Mouse (Mus musculus) CH12.LX (cell line): ENCODE measurements at regions not wholly inside any gene's neighbourhood (a gene's known extent, or its start where the extent isn't known, plus 50 kb on each side); places are given as distances from the start of the nearest gene placed in this dataset.

Experiments
- DNase-seq: peaks from one replicate; pipeline ENCODE4 v3.0.0-alpha.2; 2013; ENCODE audit errors: extremely low read depth
- H3K27ac ChIP-seq: 2 replicates; pipeline ENCODE4 v1.5.1; 2012; ENCODE audit warnings: low read depth, mild to moderate bottlenecking, control low read depth, moderate library complexity; ENCODE audit not compliant: insufficient read depth
- H3K27me3 ChIP-seq: replicated peaks from 2 replicates; pipeline ENCODE3; 2012; ENCODE audit warnings: inconsistent platforms
- H3K36me3 ChIP-seq, 2 experiments: replicated peaks in 1 of 2; 2 replicates each; pipeline versions ENCODE3 to v1.6.1; 2012; ENCODE audit warnings: inconsistent platforms in 1 of 2, low read length in 1 of 2, mild to moderate bottlenecking in 1 of 2, mixed read lengths in 1 of 2, moderate library complexity in 1 of 2; ENCODE audit not compliant: control insufficient read depth in 1 of 2, insufficient read depth in 1 of 2
- H3K4me1 ChIP-seq, 2 experiments: 2 replicates each; pipeline ENCODE4 v1.6.1; 2012; ENCODE audit warnings: inconsistent platforms in 1 of 2, moderate library complexity in 1 of 2; ENCODE audit not compliant: insufficient read depth in 2 of 2, control insufficient read depth in 1 of 2
- H3K4me2 ChIP-seq: 2 replicates; pipeline ENCODE4 v1.6.1; 2012; ENCODE audit warnings: low read depth, mild to moderate bottlenecking, control low read depth; ENCODE audit not compliant: poor library complexity, insufficient read depth, severe bottlenecking
- H3K4me3 ChIP-seq, 3 experiments: fragments of 150-350 bp in 1 of 3; sonication (generic) in 1 of 3; replicated peaks in 1 of 3; 2 replicates each; pipeline versions ENCODE3 to v1.5.1; 2011 to 2012; ENCODE audit warnings: low read depth in 2 of 3, low read length in 2 of 3, mild to moderate bottlenecking in 2 of 3, moderate library complexity in 2 of 3, control low read depth in 1 of 3, improper control_type of control experiment in 1 of 3, inconsistent platforms in 1 of 3, mixed read lengths in 1 of 3; ENCODE audit not compliant: poor library complexity in 1 of 3
- H3K79me2 ChIP-seq: replicated peaks from 2 replicates; pipeline ENCODE4 v1.6.1; 2012; ENCODE audit warnings: mild to moderate bottlenecking, moderate library complexity; ENCODE audit not compliant: control insufficient read depth, poor library complexity, insufficient read depth, severe bottlenecking; ENCODE audit errors: extremely low read depth
- H3K9ac ChIP-seq: 2 replicates; pipeline ENCODE4 v1.6.1; 2012; ENCODE audit warnings: low read depth, mild to moderate bottlenecking, control low read depth, moderate library complexity; ENCODE audit not compliant: insufficient read depth
- H3K9me3 ChIP-seq: replicated peaks from 2 replicates; pipeline ENCODE3; 2012; ENCODE audit warnings: low read length, inconsistent platforms, mixed read lengths
- BHLHE40 ChIP-seq: IDR thresholded peaks from 2 replicates; pipeline ENCODE4 v1.6.1; 2011; ENCODE audit warnings: mild to moderate bottlenecking, low read depth, low read length, improper control_type of control experiment
- CHD1 ChIP-seq: IDR thresholded peaks from 2 replicates; pipeline ENCODE4 v1.6.1; 2012; ENCODE audit warnings: low read depth, low read length, improper control_type of control experiment, inconsistent platforms
- CTCF ChIP-seq, 2 experiments: IDR thresholded peaks in 1 of 2; conservative IDR thresholded peaks in 1 of 2; 2 replicates each; pipeline ENCODE4 v1.5.1; 2011 to 2012; ENCODE audit warnings: low read depth in 2 of 2, low read length in 2 of 2, improper control_type of control experiment in 1 of 2, inconsistent platforms in 1 of 2, mild to moderate bottlenecking in 1 of 2, moderate library complexity in 1 of 2
- GABPA ChIP-seq: IDR thresholded peaks from 2 replicates; pipeline ENCODE4 v1.6.1; 2012; ENCODE audit warnings: low read depth, low read length, improper control_type of control experiment, inconsistent platforms; ENCODE audit not compliant: insufficient replicate concordance
- HCFC1 ChIP-seq: IDR thresholded peaks from 2 replicates; pipeline ENCODE4 v1.6.1; 2012; ENCODE audit warnings: low read depth, mild to moderate bottlenecking, inconsistent platforms, low read length, improper control_type of control experiment
- KAT2A ChIP-seq: IDR thresholded peaks from 2 replicates; pipeline ENCODE4 v1.6.1; 2012; ENCODE audit warnings: low read length, improper control_type of control experiment, inconsistent platforms; ENCODE audit not compliant: insufficient replicate concordance
- MEF2A ChIP-seq: IDR thresholded peaks from 2 replicates; pipeline ENCODE4 v1.6.1; 2014; ENCODE audit warnings: low read depth, mild to moderate bottlenecking, inconsistent platforms, low read length, improper control_type of control experiment, borderline replicate concordance
- MXI1 ChIP-seq: IDR thresholded peaks from 2 replicates; pipeline ENCODE4 v1.6.1; 2011; ENCODE audit warnings: mild to moderate bottlenecking, low read depth, low read length, improper control_type of control experiment
- NELFE ChIP-seq: IDR thresholded peaks from 2 replicates; pipeline ENCODE4 v1.6.1; 2011; ENCODE audit warnings: low read depth, low read length, improper control_type of control experiment
- NRF1 ChIP-seq: IDR thresholded peaks from 2 replicates; pipeline ENCODE4 v1.6.1; 2014; ENCODE audit warnings: low read depth, mild to moderate bottlenecking, inconsistent platforms, low read length, improper control_type of control experiment, moderate library complexity
- PAX5 ChIP-seq: IDR thresholded peaks from 2 replicates; pipeline ENCODE4 v1.6.1; 2012; ENCODE audit warnings: low read length, inconsistent platforms, mixed read lengths
- POLR2AphosphoS2 ChIP-seq: IDR thresholded peaks from 2 replicates; pipeline ENCODE4 v1.6.1; 2011; ENCODE audit warnings: low read depth, low read length, improper control_type of control experiment
- RCOR1 ChIP-seq: conservative IDR thresholded peaks from 2 replicates; pipeline ENCODE4 v1.6.1; 2012; ENCODE audit warnings: low read depth, mild to moderate bottlenecking, inconsistent platforms, low read length, improper control_type of control experiment
- UBTF ChIP-seq: IDR thresholded peaks from 2 replicates; pipeline ENCODE4 v1.6.1; 2012; ENCODE audit warnings: low read depth, mild to moderate bottlenecking, inconsistent platforms, low read length, improper control_type of control experiment, moderate library complexity
- USF2 ChIP-seq: conservative IDR thresholded peaks from 2 replicates; pipeline ENCODE4 v1.6.1; 2011; ENCODE audit warnings: low read depth, low read length, improper control_type of control experiment
- ZC3H11A ChIP-seq: IDR thresholded peaks from 2 replicates; pipeline ENCODE4 v1.6.1; 2012; ENCODE audit warnings: low read depth, mild to moderate bottlenecking, inconsistent platforms, low read length, improper control_type of control experiment
- ZMIZ1 ChIP-seq: IDR thresholded peaks from 2 replicates; pipeline ENCODE4 v1.6.1; 2012; ENCODE audit warnings: low read depth, mild to moderate bottlenecking, inconsistent platforms, low read length, improper control_type of control experiment
- dilution Hi-C: fragments of 300-500 bp; cut with MboI; formaldehyde crosslinking; loops from 2 replicates; pipeline ENCODE4 v1.14.3; 2020; ENCODE audit warnings: low sequenced_read_pairs; ENCODE audit not compliant: extremely low pct_unique_long_range_greater_than_20kb, extremely low pct_ligation_motif_present
- in situ Hi-C: fragments of 300-500 bp; cut with MboI; formaldehyde crosslinking; loops from 3 replicates; pipeline ENCODE4 v1.14.3; 2019; ENCODE audit warnings: low sequenced_read_pairs, low pct_ligation_motif_present, low pct_unique_long_range_greater_than_20kb, mixed read lengths

DNA sequence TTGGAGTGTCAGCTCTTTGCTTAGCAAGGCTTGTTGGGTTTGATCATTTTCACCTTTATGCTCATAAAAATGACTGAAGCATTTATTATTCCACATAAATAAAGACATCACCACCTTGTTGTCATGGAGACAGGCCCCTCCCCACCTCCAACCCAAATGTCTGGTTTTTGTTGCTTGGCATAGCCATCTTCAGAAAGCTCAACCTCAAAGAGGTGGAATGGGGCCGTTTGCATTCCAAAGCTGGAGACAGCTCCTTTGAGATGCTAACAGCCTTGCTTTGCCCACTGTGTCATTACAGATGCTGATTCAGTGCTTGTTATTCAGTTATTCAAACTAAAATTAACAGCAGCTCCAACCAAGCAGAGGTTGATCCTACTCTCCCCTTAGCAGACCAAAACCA lies 51.9 kb upstream of the Lgalsl start:
- in situ Hi-C loops, result no loop called here
- Histone ChIP-seq H3K27me3 (peaks cover 1% of the 10 kb centered on the region), H3K36me3 (no peaks in the 10 kb centered on the region)
- TF ChIP-seq USF2, result no peak
- TF ChIP-seq, all 38 proteins: peak for 0
- dilution Hi-C loops, result no loop called here
- Histone ChIP-seq H3K9me3 (no peaks in the 10 kb centered on the region), H3K4me2 (no peak overlapping the region), H3K4me1 (peaks cover 5 to 17% of the 10 kb centered on the region in 2 experiments; a peak in 3 of 4 replicates), H3K4me3 (no peak overlapping the region), H3K79me2 (no peaks in the 10 kb centered on the region), H3K27ac (no peak overlapping the region), H3K9ac (no peak overlapping the region)
- no peak for DNase-seq

DNA sequence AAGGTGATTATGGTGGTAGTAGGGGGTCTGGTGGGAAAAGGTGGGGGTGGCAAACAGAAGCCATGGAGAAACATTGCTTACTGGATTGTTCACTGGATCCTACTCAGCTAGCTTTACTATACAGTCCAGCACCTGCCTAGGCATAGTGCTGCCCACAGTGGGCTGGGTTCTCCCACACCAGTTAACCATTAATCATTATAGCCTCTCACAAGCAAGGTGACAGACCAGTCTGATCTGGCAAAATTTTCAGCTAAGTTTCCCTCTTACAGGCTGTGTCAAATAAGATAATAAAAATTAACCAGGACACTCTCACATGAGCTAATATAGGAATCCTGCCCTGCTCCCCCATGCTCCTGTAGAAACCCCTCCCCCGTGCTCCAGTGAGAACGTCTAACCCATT lies 53.1 kb upstream of the Lgalsl start:
- H3K4me1 ChIP-seq, result peaks cover 0 to 6% of the 10 kb centered on the region in 2 experiments; a peak in 2 of 4 replicates
- TF ChIP-seq NELFE (no peak), KAT2A (no peak), UBTF (no peak), ZC3H11A (no peak), CTCF (conservative IDR thresholded peaks at IDR 0.05 in 1 of 2, IDR thresholded peaks at IDR 0.05 in 1 of 2; ENCODE audit: low read depth in 2 of 2, low read length in 2 of 2) (no peak), BHLHE40 (no peak), MXI1 (no peak), NRF1 (no peak)
- dilution Hi-C loops (no loop called here), in situ Hi-C loops (no loop called here)
- no peak for DNase-seq
- no peaks in the 10 kb centered on the region for H3K9me3 ChIP-seq
- no peak overlapping the region for H3K4me3 ChIP-seq
- H3K27ac ChIP-seq, result no peak overlapping the region
- peaks cover 1% of the 10 kb centered on the region for H3K27me3 ChIP-seq
- no peak overlapping the region for H3K9ac ChIP-seq
- no peak overlapping the region for H3K4me2 ChIP-seq
- no peaks in the 10 kb centered on the region for H3K79me2 ChIP-seq
- H3K36me3 ChIP-seq, result no peaks in the 10 kb centered on the region

DNA sequence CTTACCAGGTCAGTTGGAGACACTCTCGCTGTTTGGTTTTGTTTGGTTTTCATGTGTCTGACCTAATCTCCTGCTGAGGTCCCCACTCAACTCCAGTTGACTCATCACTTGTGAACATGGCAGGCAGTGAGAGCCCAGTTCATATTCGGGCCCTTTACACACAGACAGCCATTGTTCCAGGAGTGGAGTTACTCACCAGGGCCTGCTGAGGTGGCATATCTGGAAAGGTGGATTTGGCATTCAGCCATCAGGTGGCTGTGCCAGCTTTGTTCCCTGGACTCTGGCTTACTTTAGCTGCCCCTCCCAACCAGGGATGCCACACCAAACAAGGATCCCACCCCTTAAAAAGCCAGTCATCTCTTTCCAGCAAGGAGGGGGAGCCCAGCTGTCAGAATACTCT lies 56.2 kb upstream of the Lgalsl start:
- dilution Hi-C loops (no loop called here), in situ Hi-C loops (loop anchor here (5.0 kb wide), 1 partner anchor 35 kb away; no protein-coding TSS in a partner anchor)
- Histone ChIP-seq H3K36me3 (no peaks in the 10 kb centered on the region), H3K4me2 (no peak overlapping the region), H3K4me3 (no peak overlapping the region), H3K27me3 (peaks cover 1% of the 10 kb centered on the region), H3K9me3 (no peaks in the 10 kb centered on the region), H3K9ac (no peak overlapping the region), H3K4me1 (no peaks in the 10 kb centered on the region), H3K27ac (no peak overlapping the region), H3K79me2 (no peaks in the 10 kb centered on the region)
- TF ChIP-seq MEF2A, result no peak
- no peak for TF ChIP-seq MXI1
- TF ChIP-seq BHLHE40, result no peak
- no peak for TF ChIP-seq CHD1
- no peak for TF ChIP-seq POLR2AphosphoS2
- TF ChIP-seq RCOR1, result no peak
- TF ChIP-seq ZMIZ1, result no peak
- no peak for TF ChIP-seq GABPA
- no peak for TF ChIP-seq PAX5
- no peak for TF ChIP-seq HCFC1
- DNase-seq, result no peak
